Mouse (Mus musculus): ENCODE measurements around the gene Myl4. TPM values are rescaled to one million over a fixed set of nuclear protein-coding genes. Genes with fewer than 3 reads are reported as not detected.

Gene Myl4
- polyA plus RNA-seq, 1 experiment: 8.8 TPM

Other genes with a start within 250 kb of the Myl4 start
- 14.7 and 17.9 TPM in 2 replicates for gene Kansl1, start 81.8 kb upstream of the Myl4 start, polyA plus RNA-seq (2012; ENCODE audit: insufficient read depth, insufficient read length, missing spikeins)
- gene Cdc27, start within 50 bp of the Myl4 start, polyA plus RNA-seq (2012; ENCODE audit: insufficient read depth, insufficient read length, missing spikeins): 16.7 and 25.0 TPM in 2 replicates
- 0.71 and 0.83 TPM in 2 replicates for gene Itgb3, start 57.3 kb downstream of the Myl4 start, polyA plus RNA-seq (2012; ENCODE audit: insufficient read depth, insufficient read length, missing spikeins)
- gene Gm11639, start 135.0 kb downstream of the Myl4 start, polyA plus RNA-seq (2012; ENCODE audit: insufficient read depth, insufficient read length, missing spikeins): not detected in 2 replicates